Mouse (Mus musculus): Measurements from ENCODE around the gene Pef1.

Gene Pef1

GRCm38 (mm10) chr4:130140992-130141402, 38.6 kb downstream of the Pef1 start:
- no peak for DNase-seq

- no peak for DNase-seq
These were observed 39.4 kb downstream of the Pef1 start for GRCm38 (mm10) chr4:130141786-130142185.

GRCm38 (mm10) chr4:130148405-130148804, 46.0 kb downstream of the Pef1 start:
- DNase-seq: no peak

- no peak for DNase-seq
These were observed 51.9 kb downstream of the Pef1 start for GRCm38 (mm10) chr4:130154250-130154649.

GRCm38 (mm10) chr4:130156812-130157371, 54.5 kb downstream of the Pef1 start:
- no peak for DNase-seq

GRCm38 (mm10) chr4:130161349-130161748, 59.0 kb downstream of the Pef1 start:
- no peak for DNase-seq

GRCm38 (mm10) chr4:130163391-130163861, 61.1 kb downstream of the Pef1 start:
- peak; percentile 74 for DNase-seq

GRCm38 (mm10) chr4:130164121-130164520, 61.8 kb downstream of the Pef1 start:
- DNase-seq: no peak

GRCm38 (mm10) chr4:130166061-130166460, 63.7 kb downstream of the Pef1 start:
- no peak for DNase-seq

GRCm38 (mm10) chr4:130166592-130166991, 64.2 kb downstream of the Pef1 start:
- DNase-seq: peak; percentile 41

GRCm38 (mm10) chr4:130167321-130167720, 65.0 kb downstream of the Pef1 start:
- no peak for DNase-seq

GRCm38 (mm10) chr4:130167814-130168213, 65.5 kb downstream of the Pef1 start:
- peak; percentile 27 for DNase-seq

GRCm38 (mm10) chr4:130168280-130169183, 66.2 kb downstream of the Pef1 start:
- DNase-seq: peak; percentile 94

- DNase-seq: peak; percentile 64
These were observed 67.1 kb downstream of the Pef1 start for GRCm38 (mm10) chr4:130169411-130169971.

- no peak for DNase-seq
These were observed 68.0 kb downstream of the Pef1 start for GRCm38 (mm10) chr4:130170362-130170761.

GRCm38 (mm10) chr4:130171951-130172765, 69.8 kb downstream of the Pef1 start:
- peak; percentile 95 for DNase-seq

- peak; percentile 48 for DNase-seq
These were observed 70.9 kb downstream of the Pef1 start for GRCm38 (mm10) chr4:130173060-130173822.

GRCm38 (mm10) chr4:130173911-130174311, 71.6 kb downstream of the Pef1 start:
- peak; percentile 53 for DNase-seq

- peak; percentile 91 for DNase-seq
These were observed 72.1 kb downstream of the Pef1 start for GRCm38 (mm10) chr4:130174335-130175031.

GRCm38 (mm10) chr4:130175072-130175711, 72.8 kb downstream of the Pef1 start, which contains the start of gene Tinagl1:
Gene Tinagl1 (minus strand): TSS chr4:130175122.
- peak; percentile 78 for DNase-seq
